Mouse (Mus musculus): ENCODE results near the gene Med23.

The Med23 gene

GRCm38 (mm10) chr10:24961112-24961511 is 91.3 kb downstream of the Med23 start:
- in situ Hi-C loops (cut with MseI, MboI), result loop anchor here (5.0 kb wide), 2 partner anchors 256 to 261 kb away; no protein-coding TSS in a partner anchor

- in situ Hi-C loops (cut with MseI, MboI), result loop anchor here (5.0 kb wide), 2 partner anchors 255 to 260 kb away; no protein-coding TSS in a partner anchor
These were observed 92.1 kb downstream of the Med23 start for GRCm38 (mm10) chr10:24961889-24962288.
